Mouse (Mus musculus): Measurements from ENCODE around the gene Gm17324. TPM values are rescaled to one million over a fixed set of nuclear protein-coding genes. Genes with fewer than 3 reads are reported as not detected.
"Not testable (repeated sequence)": the region's sequence is repeated elsewhere in the genome, so short reads cannot be mapped to it uniquely, and the experiment has no call there.

The Gm17324 gene
- 0.98 and 1.2 TPM in 2 replicates for polyA plus RNA-seq (2016; fragmentation: Nextera tagmentation; extraction: Ambion mirVana)

GRCm38 (mm10) chr9:78447973-78448873 lies at the start of gene Gm17324, which contains the start of gene Mto1:
Gene Gm17324 (minus strand): TSS chr9:78448786.
Gene Mto1 (plus strand): TSS chr9:78448208.
- Histone ChIP-seq H3K4me1 (peaks cover 8% of the 10 kb centered on the region), H3K4me3 (peak within 1 kb of the TSS; percentile 99), H3K9ac (replicated peaks) (peak within 1 kb of the TSS; percentile 86), H3K36me3 (peaks cover 16% of the 10 kb centered on the region), H3K27ac (replicated peaks) (peak within 1 kb of the TSS; percentile 92), H3K4me2 (replicated peaks) (peak within 1 kb of the TSS; percentile 60), H3K27me3 (peaks cover 36% of the 10 kb centered on the region), H3K9me3 (no peaks in the 10 kb centered on the region)
- ATAC-seq (ENCODE audit: low FRiP score, low read depth), result peak; percentile 93
- under 1% methylated on average over 96 of the region's 96 CpGs for WGBS

- Histone ChIP-seq H3K27ac (replicated peaks) (no peak overlapping the region), H3K4me3 (no peak overlapping the region), H3K4me1 (peaks cover 10% of the 10 kb centered on the region), H3K9me3 (no peaks in the 10 kb centered on the region), H3K27me3 (no peaks in the 10 kb centered on the region), H3K4me2 (replicated peaks) (no peak overlapping the region), H3K36me3 (no peaks in the 10 kb centered on the region), H3K9ac (replicated peaks) (no peak overlapping the region)
- WGBS, result 87% methylated on average over 7 of the region's 7 CpGs
- no peak for ATAC-seq (ENCODE audit: low FRiP score, low read depth)
Observed at GRCm38 (mm10) chr9:78493171-78493570, 44.6 kb upstream of the Gm17324 start.

GRCm38 (mm10) chr9:78492254-78492653 lies 43.7 kb upstream of the Gm17324 start:
- H3K4me1 ChIP-seq, result peaks cover 10% of the 10 kb centered on the region

GRCm38 (mm10) chr9:78491169-78491568 lies 42.6 kb upstream of the Gm17324 start:
- WGBS, result 84% methylated on average over 3 of the region's 3 CpGs
- no peak for ATAC-seq (ENCODE audit: low FRiP score, low read depth)

More at GRCm38 (mm10) chr9:78492254-78492653, 43.7 kb upstream of the Gm17324 start:
- H3K27ac ChIP-seq (replicated peaks), result no peak overlapping the region
- 89% methylated on average over 3 of the region's 3 CpGs for WGBS
- no peaks in the 10 kb centered on the region for H3K9me3 ChIP-seq
- no peak overlapping the region for H3K4me3 ChIP-seq
- H3K36me3 ChIP-seq, result no peaks in the 10 kb centered on the region
- no peak overlapping the region for H3K9ac ChIP-seq (replicated peaks)
- H3K27me3 ChIP-seq, result no peaks in the 10 kb centered on the region
- H3K4me2 ChIP-seq (replicated peaks), result no peak overlapping the region
- no peak for ATAC-seq (ENCODE audit: low FRiP score, low read depth)

GRCm38 (mm10) chr9:78488890-78489420 lies 40.4 kb upstream of the Gm17324 start, which contains the start of gene Eef1a1:
Gene Eef1a1 (minus strand): TSS chr9:78489151.
- Histone ChIP-seq H3K4me2 (replicated peaks) (peak within 1 kb of the TSS; percentile 63), H3K4me1 (peaks cover 10% of the 10 kb centered on the region), H3K9ac (replicated peaks) (peak within 1 kb of the TSS; percentile 58), H3K27ac (replicated peaks) (peak within 1 kb of the TSS; percentile 58), H3K9me3 (no peaks in the 10 kb centered on the region), H3K36me3 (no peaks in the 10 kb centered on the region), H3K4me3 (peak within 1 kb of the TSS; percentile 40), H3K27me3 (no peaks in the 10 kb centered on the region)
- WGBS, result 5% methylated on average over 16 of the region's 20 CpGs
- peak; percentile 78 for ATAC-seq (ENCODE audit: low FRiP score, low read depth)

More at GRCm38 (mm10) chr9:78491169-78491568, 42.6 kb upstream of the Gm17324 start:
- Histone ChIP-seq H3K27me3 (no peaks in the 10 kb centered on the region), H3K4me1 (peaks cover 10% of the 10 kb centered on the region), H3K36me3 (no peaks in the 10 kb centered on the region), H3K9me3 (no peaks in the 10 kb centered on the region), H3K4me2 (replicated peaks) (no peak overlapping the region), H3K27ac (replicated peaks) (no peak overlapping the region), H3K4me3 (no peak overlapping the region), H3K9ac (replicated peaks) (no peak overlapping the region)

GRCm38 (mm10) chr9:78488021-78488420 lies 39.4 kb upstream of the Gm17324 start:
- not testable (repeated sequence) for H3K27me3 ChIP-seq; H3K9me3 ChIP-seq; ATAC-seq (ENCODE audit: low FRiP score, low read depth); H3K4me3 ChIP-seq; H3K27ac ChIP-seq (replicated peaks); H3K36me3 ChIP-seq; H3K4me2 ChIP-seq (replicated peaks); H3K4me1 ChIP-seq; H3K9ac ChIP-seq (replicated peaks)
- WGBS, result 95% methylated on average over 5 of the region's 5 CpGs

- Histone ChIP-seq H3K9ac (replicated peaks) (no peak overlapping the region), H3K27ac (replicated peaks) (no peak overlapping the region), H3K4me1 (peaks cover 22% of the 10 kb centered on the region), H3K4me2 (replicated peaks) (no peak overlapping the region), H3K4me3 (no peak overlapping the region), H3K9me3 (no peaks in the 10 kb centered on the region), H3K36me3 (peaks cover 5% of the 10 kb centered on the region), H3K27me3 (no peaks in the 10 kb centered on the region)
- ATAC-seq (ENCODE audit: low FRiP score, low read depth), result no peak
- WGBS, result 76% methylated on average over 3 of the region's 3 CpGs
Observed at GRCm38 (mm10) chr9:78484660-78485059, 36.1 kb upstream of the Gm17324 start.

- H3K9me3 ChIP-seq, result no peaks in the 10 kb centered on the region
- H3K27ac ChIP-seq (replicated peaks), result peak overlapping the region; percentile 99
- H3K36me3 ChIP-seq, result peaks cover 24% of the 10 kb centered on the region
- 4% methylated on average over 3 of the region's 3 CpGs for WGBS
- H3K4me2 ChIP-seq (replicated peaks), result peak overlapping the region; percentile 54
- H3K4me3 ChIP-seq, result peak overlapping the region; percentile 99
- peaks cover 22% of the 10 kb centered on the region for H3K4me1 ChIP-seq
- H3K9ac ChIP-seq (replicated peaks), result peak overlapping the region; percentile 69
- ATAC-seq (ENCODE audit: low FRiP score, low read depth), result no peak
- H3K27me3 ChIP-seq, result no peaks in the 10 kb centered on the region
Observed at GRCm38 (mm10) chr9:78482386-78482785, 33.8 kb upstream of the Gm17324 start.

GRCm38 (mm10) chr9:78481423-78482331 lies 33.1 kb upstream of the Gm17324 start:
- peak; percentile 99 for ATAC-seq (ENCODE audit: low FRiP score, low read depth)
- Histone ChIP-seq H3K36me3 (peaks cover 30% of the 10 kb centered on the region), H3K27ac (replicated peaks) (peak overlapping the region; percentile 99), H3K4me2 (replicated peaks) (peak overlapping the region; percentile 71), H3K27me3 (no peaks in the 10 kb centered on the region), H3K9me3 (no peaks in the 10 kb centered on the region), H3K4me1 (peaks cover 22% of the 10 kb centered on the region), H3K4me3 (peak overlapping the region; percentile 99), H3K9ac (replicated peaks) (peak overlapping the region; percentile 98)
- WGBS, result 0% methylated on average over 54 of the region's 77 CpGs

- no peaks in the 10 kb centered on the region for H3K27me3 ChIP-seq
- no peaks in the 10 kb centered on the region for H3K9me3 ChIP-seq
- peak overlapping the region; percentile 97 for H3K27ac ChIP-seq (replicated peaks)
- H3K9ac ChIP-seq (replicated peaks), result peak overlapping the region; percentile 98
- WGBS, result under 1% methylated on average over 46 of the region's 46 CpGs
- peak overlapping the region; percentile 71 for H3K4me2 ChIP-seq (replicated peaks)
- peak overlapping the region; percentile 99 for H3K4me3 ChIP-seq
- ATAC-seq (ENCODE audit: low FRiP score, low read depth), result peak; percentile 21
- H3K36me3 ChIP-seq, result peaks cover 39% of the 10 kb centered on the region
- peaks cover 22% of the 10 kb centered on the region for H3K4me1 ChIP-seq
Observed at GRCm38 (mm10) chr9:78480706-78481358, 32.2 kb upstream of the Gm17324 start.

GRCm38 (mm10) chr9:78480227-78480626 lies 31.6 kb upstream of the Gm17324 start:
- H3K36me3 ChIP-seq, result peaks cover 40% of the 10 kb centered on the region
- peak overlapping the region; percentile 71 for H3K4me2 ChIP-seq (replicated peaks)
- H3K9ac ChIP-seq (replicated peaks), result peak overlapping the region; percentile 98
- H3K27me3 ChIP-seq; H3K9me3 ChIP-seq; ATAC-seq (ENCODE audit: low FRiP score, low read depth): not testable (repeated sequence)
- peak overlapping the region; percentile 99 for H3K4me3 ChIP-seq
- peaks cover 22% of the 10 kb centered on the region for H3K4me1 ChIP-seq
- 0% methylated on average over 13 of the region's 13 CpGs for WGBS
- H3K27ac ChIP-seq (replicated peaks), result peak overlapping the region; percentile 97
